Mouse (Mus musculus): Measurements from ENCODE around the gene Bcs1l.

- TF ChIP-seq CTCF (IDR thresholded peaks at IDR 0.05; ENCODE audit: control insufficient read depth, insufficient read depth, insufficient replicate concordance, low read depth, low read length) (no peak), POLR2A (IDR thresholded peaks at IDR 0.05; ENCODE audit: control insufficient read depth, low read depth, low read length) (no peak)
Measured at GRCm38 (mm10) chr1:74559061-74559460, 29.0 kb upstream of the Bcs1l start.
